ENCODE assay signal across 9 mouse cellular contexts in the genomic region with DNA sequence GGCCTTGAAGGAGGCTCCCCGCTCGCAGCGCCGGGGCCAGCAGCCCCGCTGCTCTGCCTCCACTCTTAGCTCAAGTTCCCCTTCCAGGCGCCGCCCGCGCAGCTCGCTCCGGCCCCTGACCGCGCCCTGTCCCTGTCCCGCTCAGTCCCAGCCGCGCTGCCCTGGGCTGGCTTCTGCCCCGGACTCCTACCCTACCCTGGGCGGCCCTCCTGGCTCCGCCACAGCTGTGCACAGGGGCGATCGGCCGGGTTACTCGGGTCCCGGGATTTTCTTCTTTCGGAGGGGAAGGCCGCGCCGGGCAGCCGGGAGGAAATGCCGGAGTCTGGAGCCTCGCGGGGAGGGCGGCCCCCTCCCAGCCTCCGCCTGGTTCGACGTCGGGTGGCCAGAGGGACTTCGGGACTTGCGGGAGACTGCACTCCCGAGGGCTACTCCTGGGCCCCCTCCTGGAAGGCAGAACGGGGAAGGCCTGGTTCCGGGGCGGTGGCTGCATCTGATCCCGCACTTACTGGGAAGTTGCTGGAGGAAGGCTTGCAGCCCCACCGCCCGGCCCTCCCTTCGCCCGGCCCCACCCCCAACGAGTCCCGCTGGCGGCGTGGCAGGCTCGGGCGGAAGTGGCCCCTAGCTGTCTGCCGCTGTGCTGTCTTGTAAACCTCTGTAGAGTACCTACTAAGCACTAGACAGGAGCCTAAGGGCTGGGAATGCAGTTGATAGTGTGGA. TPM values are rescaled to one million over a fixed set of nuclear protein-coding genes. Genes with fewer than 3 reads are reported as not detected.
A peak's percentile ranks its signal among the peaks of the same experiment; 100 is the strongest.
DNase-seq lines count a peak whose midpoint lies in the region; ATAC-seq lines count a peak whose summit lies in the region.
"Had no signal": no experiment of that assay in that cellular context is flagged by ENCODE, and none has a peak within 500 bp of the region (broad histone marks: within the 10 kb centered on the region; RNA-seq: fewer than 3 reads in every experiment).

A gene (minus strand): TSS at position 545 of the 717 bp plus-strand sequence.

- peak within 1 kb of the TSS; percentile 77 for H3K27ac ChIP-seq in liver, embryonic 13.5 days
- peak within 1 kb of the TSS; percentile 90 for H3K27ac ChIP-seq in stomach, embryonic 14.5 days (ENCODE audit: low read length)

- WGBS in liver, embryonic 13.5 days (ENCODE audit: insufficient replicate concordance): under 1% methylated on average over 52 of the region's 55 CpGs
- WGBS in stomach, embryonic 14.5 days: under 1% methylated on average over 46 of the region's 55 CpGs

- peaks cover 41% of the 10 kb centered on the region for H3K27me3 ChIP-seq in liver, embryonic 13.5 days
- H3K27me3 ChIP-seq in stomach, embryonic 14.5 days (ENCODE audit: control insufficient read depth, insufficient read depth, low read length): no peaks in the 10 kb centered on the region
- H3K27me3 ChIP-seq: CH12.LX had no signal

- peaks cover 33% of the 10 kb centered on the region for H3K4me1 ChIP-seq in liver, embryonic 13.5 days (replicated peaks)
- peaks cover 33% of the 10 kb centered on the region for H3K4me1 ChIP-seq in stomach, embryonic 14.5 days (ENCODE audit: control insufficient read depth, insufficient read depth, low read length)

- peaks cover 10% of the 10 kb centered on the region for H3K36me3 ChIP-seq in liver, embryonic 13.5 days
- H3K36me3 ChIP-seq in stomach, embryonic 14.5 days (ENCODE audit: control insufficient read depth, insufficient read depth, low read length): peaks cover 4% of the 10 kb centered on the region; the same call in 1 of the 2 replicates

- H3K9me3 ChIP-seq in liver, embryonic 13.5 days (replicated peaks): no peaks in the 10 kb centered on the region
- no peaks in the 10 kb centered on the region for H3K9me3 ChIP-seq in stomach, embryonic 14.5 days (ENCODE audit: control insufficient read depth, low read depth, low read length)

- peak within 1 kb of the TSS; percentile 64 for H3K4me3 ChIP-seq in liver, embryonic 13.5 days (replicated peaks)
- peak within 1 kb of the TSS; percentile 76 for H3K4me3 ChIP-seq in stomach, embryonic 14.5 days (ENCODE audit: low read depth, low read length)

- H3K9ac ChIP-seq in liver, embryonic 13.5 days: peak within 1 kb of the TSS; percentile 76
- H3K9ac ChIP-seq in stomach, embryonic 14.5 days (replicated peaks; ENCODE audit: low read depth, low read length): peak within 1 kb of the TSS; percentile 89

- peak within 1 kb of the TSS; percentile 68 for H3K4me2 ChIP-seq in liver, embryonic 13.5 days
- peak within 1 kb of the TSS; percentile 65 for H3K4me2 ChIP-seq in stomach, embryonic 14.5 days (replicated peaks; ENCODE audit: low read depth, low read length)

- peak; percentile 74 for ATAC-seq in liver, embryonic 13.5 days (ENCODE audit: low read depth)
- ATAC-seq in monocyte, adult 5-6 weeks (replicated peaks; ENCODE audit: insufficient number of reproducible peaks, low FRiP score, low TSS enrichment, poor library complexity, severe bottlenecking): peak; percentile 60
- ATAC-seq in stomach, embryonic 14.5 days (ENCODE audit: insufficient number of reproducible peaks, insufficient read depth, low FRiP score, low read depth): peak; percentile 83

- peak; percentile 10 to 20 for DNase-seq in cerebellum, postnatal 14 days
- no peak for DNase-seq in cerebellum, adult 18-20 months
- DNase-seq in embryo, embryonic 9.5 days (ENCODE audit: extremely low spot score): peak; percentile 82
- DNase-seq in heart, adult 8-10 months (ENCODE audit: low spot score): peak; percentile 92
- DNase-seq in kidney, adult 18-20 months: peak; percentile 79
- DNase-seq in liver, embryonic 13.5 days: peak; percentile 27

RNA-seq across cellular contexts. Expression of the gene that starts here (rescaled TPM):
- 10 to 100 TPM; 15.0 to 23.1 (median 19.3) TPM for total RNA-seq in heart, adult 8-10 months (2022)
- 0.70 and 0.87 TPM in 2 replicates for polyA plus RNA-seq in liver, embryonic 13.5 days (2015; fragmentation: Nextera tagmentation; extraction: Ambion mirVana)
- 13.5 to 17.3 TPM (median 14.1 TPM) in 3 replicates for total RNA-seq in monocyte, adult 5-6 weeks (2017)
- 3.1 and 3.7 TPM in 2 replicates for polyA plus RNA-seq in stomach, embryonic 14.5 days (2014; fragmentation: Nextera tagmentation; extraction: Ambion mirVana)
- total RNA-seq: CH12.LX had no signal

Comparison
In these comparisons a context has a peak if more than half of its experiments do, and no peak if none do; other contexts are left out.
1. DNase-seq: peak in cerebellum, postnatal 14 days (2 of 2), embryo, embryonic 9.5 days (single experiment), heart, adult 8-10 months (single experiment) and kidney, adult 18-20 months (single experiment); none in cerebellum, adult 18-20 months (0 of 2).
2. Peak in DNase-seq, ATAC-seq, H3K4me3 ChIP-seq, H3K27ac ChIP-seq, H3K9ac ChIP-seq and H3K4me2 ChIP-seq in liver, embryonic 13.5 days; RNA of the gene not detected or under 1 TPM.
3. Peak in every context shown above with its lines, with median percentiles within 50 percentile points of each other: ATAC-seq.